Mouse (Mus musculus) brain, embryonic 14.5 days (tissue): ENCODE data around the gene Rab25. TPM values are rescaled to one million over a fixed set of nuclear protein-coding genes. Genes with fewer than 3 reads are reported as not detected.
"Not testable (repeated sequence)": the region's sequence is repeated elsewhere in the genome, so short reads cannot be mapped to it uniquely, and the experiment has no call there.

Experiments used
- DNase-seq: peaks from one replicate; pipeline ENCODE4 v3.0.0-alpha.2; 2011; ENCODE audit warnings: low read depth
- CTCF ChIP-seq: fragments of 200-500 bp; IDR thresholded peaks from 2 replicates; pipeline ENCODE4 v1.5.1; 2012; ENCODE audit warnings: inconsistent platforms, mild to moderate bottlenecking, moderate library complexity, borderline replicate concordance; ENCODE audit not compliant: insufficient read depth, insufficient read length; ENCODE audit errors: extremely low read depth
- POLR2A ChIP-seq: fragments of 200-500 bp; IDR thresholded peaks from 2 replicates; pipeline ENCODE4 v1.6.1; 2012; ENCODE audit warnings: mild to moderate bottlenecking, inconsistent platforms, borderline replicate concordance; ENCODE audit not compliant: poor library complexity, insufficient read depth, insufficient read length, severe bottlenecking; ENCODE audit errors: extremely low read depth
- polyA plus RNA-seq: library from polyadenylated mRNA; depleted of rRNA; stranded (reverse); fragments of >200 nt; gene quantifications from 2 replicates; pipeline ENCODE4 v1.2.3, GENCODE M21; 2012

The Rab25 gene
- polyA plus RNA-seq, 1 experiment = 1.7 TPM

DNA sequence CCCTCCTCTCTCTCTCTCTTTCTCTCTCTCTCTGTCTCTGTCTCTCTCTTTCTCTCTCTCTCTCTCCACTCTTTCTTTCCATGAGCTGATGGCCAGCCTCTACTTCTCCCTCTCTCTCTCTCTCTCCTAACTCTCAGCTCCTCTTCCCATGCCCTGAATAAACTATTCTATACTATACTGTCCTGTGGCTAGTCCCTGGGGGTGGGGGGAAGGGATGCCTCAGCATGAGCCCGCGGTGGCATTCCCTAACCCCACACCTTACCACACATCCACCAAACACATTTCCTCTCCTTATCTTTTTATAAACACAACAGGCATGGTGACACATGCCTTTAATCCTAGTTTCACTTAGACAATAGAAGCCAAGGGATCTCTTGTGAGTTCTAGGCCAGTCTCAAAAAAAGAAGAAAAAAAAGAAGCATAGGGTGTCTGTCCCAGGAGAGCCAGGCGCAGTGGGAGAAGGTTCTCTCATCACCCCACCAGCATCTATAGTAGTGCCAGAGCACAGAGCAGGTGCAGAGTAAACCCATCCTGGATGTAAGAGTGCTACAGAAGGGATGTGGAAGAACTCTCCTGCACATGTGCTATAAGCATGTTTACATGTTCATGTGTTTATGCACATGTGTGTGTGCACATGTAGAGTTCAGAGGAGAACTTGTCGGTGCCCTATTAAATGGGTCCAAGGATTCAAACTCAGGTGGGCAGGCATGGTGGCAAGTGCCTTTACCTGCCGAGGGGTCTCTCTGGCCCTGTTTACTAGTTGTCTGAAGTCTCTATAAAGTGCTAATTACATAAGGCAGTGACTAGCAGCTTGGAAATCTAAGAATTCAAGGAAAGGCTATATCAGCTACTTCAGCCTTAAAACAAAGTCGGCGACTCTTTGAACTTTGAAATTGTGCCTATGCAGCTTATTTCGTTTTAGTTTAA, 30.7 kb upstream of the Rab25 start:
- no peak for DNase-seq
- TF ChIP-seq POLR2A = no peak
- TF ChIP-seq CTCF = no peak

GRCm38 (mm10) chr3:88577846-88578245, 29.7 kb upstream of the Rab25 start:
- not testable (repeated sequence) for DNase-seq

GRCm38 (mm10) chr3:88575540-88575939, 27.4 kb upstream of the Rab25 start, which contains the start of gene Ssr2:
TSS of gene Ssr2 (plus strand) at chr3:88575876.
- TF ChIP-seq POLR2A (no peak), CTCF (no peak)
- no peak for DNase-seq

GRCm38 (mm10) chr3:88573810-88574209, 25.7 kb upstream of the Rab25 start:
- DNase-seq = no peak
- TF ChIP-seq CTCF (no peak), POLR2A (no peak)

GRCm38 (mm10) chr3:88572835-88573234, 24.7 kb upstream of the Rab25 start:
- TF ChIP-seq POLR2A (no peak), CTCF (no peak)
- no peak for DNase-seq

GRCm38 (mm10) chr3:88571856-88572255, 23.8 kb upstream of the Rab25 start:
- DNase-seq = no peak
- TF ChIP-seq CTCF = no peak
- TF ChIP-seq POLR2A = no peak

DNA sequence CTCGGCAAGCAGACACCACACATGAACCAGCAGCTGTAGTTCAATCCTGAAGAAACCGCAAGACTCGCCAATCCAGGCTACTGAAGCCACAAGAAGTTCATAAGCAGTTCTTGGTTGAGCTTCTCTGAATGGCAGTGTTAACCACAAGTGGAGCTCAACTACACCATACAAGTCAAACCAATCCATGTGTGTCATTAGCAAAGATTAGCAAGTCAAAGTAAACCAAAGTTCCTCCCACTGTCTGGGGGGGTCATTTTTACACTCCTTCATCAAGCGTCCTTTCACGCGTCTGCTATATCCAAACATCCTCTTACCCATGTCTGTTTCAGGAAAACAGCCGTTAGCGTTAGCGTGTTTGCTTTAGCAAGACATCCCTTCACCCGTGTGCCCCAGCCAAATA, 22.2 kb upstream of the Rab25 start:
- DNase-seq = no peak
- TF ChIP-seq CTCF = no peak

GRCm38 (mm10) chr3:88569694-88570093, 21.6 kb upstream of the Rab25 start:
- no peak for TF ChIP-seq POLR2A
- no peak for TF ChIP-seq CTCF
- DNase-seq = no peak

- TF ChIP-seq POLR2A (no peak), CTCF (no peak)
- DNase-seq = no peak
Observed at GRCm38 (mm10) chr3:88569093-88569492, 21.0 kb upstream of the Rab25 start.

DNA sequence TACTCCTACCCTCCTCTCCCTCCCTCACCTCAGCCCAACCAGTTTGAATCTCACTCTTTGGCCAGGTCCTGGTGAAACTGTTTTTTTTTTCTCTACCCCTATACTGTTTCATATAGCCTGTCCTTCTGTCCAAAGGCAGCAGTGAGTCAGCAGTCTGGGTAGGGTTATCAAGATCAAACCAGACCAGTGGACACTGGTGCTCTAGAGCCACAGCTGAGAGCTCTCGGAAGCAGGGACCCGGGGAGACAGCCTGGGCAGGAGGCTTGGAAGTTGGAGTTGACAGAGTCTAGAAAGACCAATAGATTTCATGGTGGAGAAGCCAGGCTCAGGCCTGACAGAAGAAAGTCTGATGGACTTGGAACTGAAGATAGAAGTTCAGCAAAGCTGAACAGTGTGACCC, 20.5 kb upstream of the Rab25 start:
- TF ChIP-seq POLR2A = no peak
- TF ChIP-seq CTCF = no peak
- DNase-seq = no peak

- DNase-seq = no peak
- TF ChIP-seq POLR2A = no peak
- TF ChIP-seq CTCF = no peak
Observed at GRCm38 (mm10) chr3:88567892-88568291, 19.8 kb upstream of the Rab25 start.

GRCm38 (mm10) chr3:88566536-88567061, 18.5 kb upstream of the Rab25 start:
- no peak for DNase-seq
- TF ChIP-seq POLR2A = no peak
- TF ChIP-seq CTCF = no peak
